Mouse (Mus musculus) stomach, embryonic 14.5 days (tissue): ENCODE measurements around the gene Pla2g15. TPM values are rescaled to one million over a fixed set of nuclear protein-coding genes. Genes with fewer than 3 reads are reported as not detected.
A peak's percentile ranks its signal among the peaks of the same experiment; 100 is the strongest.

Experiments used
- ATAC-seq: fragments of 200-750 bp; cut with Nextera tagmentation; 2 replicates; pipeline ENCODE4 v1.8.0; 2017; ENCODE audit warnings: low read depth, moderate TSS enrichment; ENCODE audit not compliant: insufficient number of reproducible peaks, insufficient read depth, low FRiP score
- H3K27ac ChIP-seq: fragments of 300-500 bp; sonication (generic); 2 replicates; pipeline ENCODE4 v1.5.1; 2014; ENCODE audit warnings: mild to moderate bottlenecking, low read length, moderate library complexity, mixed read lengths
- H3K27me3 ChIP-seq: fragments of 300-500 bp; sonication (generic); 2 replicates; pipeline ENCODE4 v1.6.1; 2014; ENCODE audit warnings: low read length, control low read depth, mixed read lengths; ENCODE audit not compliant: control insufficient read depth, insufficient read depth
- H3K36me3 ChIP-seq: fragments of 300-500 bp; sonication (generic); 2 replicates; pipeline ENCODE4 v1.6.1; 2014; ENCODE audit warnings: mild to moderate bottlenecking, control low read depth, low read length, moderate library complexity, mixed read lengths; ENCODE audit not compliant: control insufficient read depth, insufficient read depth
- H3K4me1 ChIP-seq: fragments of 300-500 bp; sonication (generic); 2 replicates; pipeline ENCODE4 v1.6.1; 2014; ENCODE audit warnings: low read length, control low read depth, mixed read lengths; ENCODE audit not compliant: control insufficient read depth, insufficient read depth
- H3K4me2 ChIP-seq: fragments of 300-500 bp; sonication (generic); replicated peaks from 2 replicates; pipeline ENCODE4 v1.6.1; 2014; ENCODE audit warnings: low read depth, low read length, control low read depth
- H3K4me3 ChIP-seq: fragments of 300-500 bp; sonication (generic); 2 replicates; pipeline ENCODE4 v1.5.1; 2014; ENCODE audit warnings: low read depth, low read length, control low read depth
- H3K9ac ChIP-seq: fragments of 300-500 bp; sonication (generic); replicated peaks from 2 replicates; pipeline ENCODE4 v1.6.1; 2014; ENCODE audit warnings: low read depth, mild to moderate bottlenecking, control low read depth, low read length, moderate library complexity, mixed read lengths
- H3K9me3 ChIP-seq: fragments of 300-500 bp; sonication (generic); 2 replicates; pipeline ENCODE4 v1.6.1; 2016; ENCODE audit warnings: low read depth, low read length, control low read depth; ENCODE audit not compliant: control insufficient read depth
- WGBS: fragments of 180-500 bp; shearing (Covaris S2); extraction: QIAGEN DNeasy Blood & Tissue Kit; methylation state at CpG from one replicate; pipeline ENCODE4 v1.1.7; 2014; 5-methylcytosine and 5-hydroxymethylcytosine counted together
- polyA plus RNA-seq: library from polyadenylated mRNA; unstranded; fragments of >200 nt; fragmentation: Nextera tagmentation; extraction: Ambion mirVana; gene quantifications from 2 replicates; pipeline ENCODE4 v1.2.1, GENCODE M21; 2014

The Pla2g15 gene
- polyA plus RNA-seq, 1 experiment from 2014 or later = 4.0 TPM

DNA sequence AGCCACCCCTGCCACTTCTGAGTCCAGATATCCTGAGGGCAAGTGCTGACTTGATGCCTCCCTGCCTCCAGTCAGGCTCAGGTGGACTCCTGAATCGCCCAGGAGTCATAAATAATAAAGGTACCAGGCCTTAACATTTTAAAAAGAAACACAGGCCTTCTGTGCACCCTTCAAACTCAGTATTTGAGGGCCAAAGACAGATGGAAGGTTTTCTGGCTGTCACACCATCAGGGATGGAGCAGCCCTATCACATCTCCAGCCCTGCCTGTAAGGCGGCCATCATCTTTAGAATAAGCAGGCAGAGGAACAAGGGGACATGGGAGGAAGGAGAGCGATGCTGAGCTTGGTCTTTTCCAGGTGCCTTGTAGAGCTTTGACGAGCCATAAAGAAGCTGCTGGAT lies 19.2 kb upstream of the Pla2g15 start:
- peaks cover 3% of the 10 kb centered on the region; the same call in 1 of the 2 replicates for H3K4me1 ChIP-seq
- H3K4me2 ChIP-seq = no peak overlapping the region
- no peak overlapping the region for H3K9ac ChIP-seq
- peaks cover 9% of the 10 kb centered on the region; the same call in 1 of the 2 replicates for H3K27me3 ChIP-seq
- no peak overlapping the region for H3K27ac ChIP-seq
- no peak overlapping the region for H3K4me3 ChIP-seq
- H3K36me3 ChIP-seq = peaks cover 53% of the 10 kb centered on the region
- 90% methylated on average over 4 of the region's 4 CpGs for WGBS
- H3K9me3 ChIP-seq = no peaks in the 10 kb centered on the region
- no peak for ATAC-seq

DNA sequence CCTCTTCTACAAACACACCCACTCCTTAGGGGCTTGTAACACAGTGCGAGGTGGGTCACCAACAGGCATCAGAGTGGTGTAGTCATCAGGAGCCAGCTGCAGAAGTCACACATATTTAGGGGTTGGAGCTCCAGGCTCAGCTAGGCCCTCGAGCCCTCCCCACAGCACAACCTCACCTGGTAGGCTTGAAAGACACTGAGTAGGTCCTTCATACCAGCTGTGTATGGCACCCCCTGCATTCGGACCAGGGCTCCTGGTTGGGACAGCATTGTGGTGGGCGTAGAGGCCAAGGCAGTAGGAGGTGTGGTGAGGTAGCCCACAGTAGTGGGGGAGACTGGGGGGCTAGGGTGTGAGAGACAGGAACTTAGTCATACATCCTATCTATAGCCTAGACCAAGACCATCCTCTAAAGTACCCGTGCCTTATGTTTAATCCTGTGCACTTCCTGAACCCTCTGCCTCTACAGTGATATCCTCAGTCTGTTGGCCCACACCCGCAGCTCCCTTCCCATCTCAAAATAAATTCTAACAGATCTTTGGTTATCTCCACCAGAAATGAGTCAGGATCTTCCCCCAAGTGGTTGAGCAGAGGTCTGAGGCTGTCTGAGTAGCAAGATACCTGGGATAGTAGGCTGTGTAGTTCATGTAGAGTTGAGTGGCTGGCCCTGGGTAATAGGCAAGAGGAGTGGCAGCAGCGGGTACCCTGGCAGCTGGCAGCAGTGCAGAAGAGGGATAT lies 18.5 kb upstream of the Pla2g15 start:
- Histone ChIP-seq H3K27me3 (peaks cover 9% of the 10 kb centered on the region), H3K4me2 (no peak overlapping the region), H3K36me3 (peaks cover 53% of the 10 kb centered on the region), H3K9ac (no peak overlapping the region), H3K9me3 (no peaks in the 10 kb centered on the region), H3K4me3 (no peak overlapping the region), H3K27ac (no peak overlapping the region), H3K4me1 (peaks cover 4% of the 10 kb centered on the region; the same call in 1 of the 2 replicates)
- no peak for ATAC-seq
- WGBS = 94% methylated on average over 7 of the region's 7 CpGs

DNA sequence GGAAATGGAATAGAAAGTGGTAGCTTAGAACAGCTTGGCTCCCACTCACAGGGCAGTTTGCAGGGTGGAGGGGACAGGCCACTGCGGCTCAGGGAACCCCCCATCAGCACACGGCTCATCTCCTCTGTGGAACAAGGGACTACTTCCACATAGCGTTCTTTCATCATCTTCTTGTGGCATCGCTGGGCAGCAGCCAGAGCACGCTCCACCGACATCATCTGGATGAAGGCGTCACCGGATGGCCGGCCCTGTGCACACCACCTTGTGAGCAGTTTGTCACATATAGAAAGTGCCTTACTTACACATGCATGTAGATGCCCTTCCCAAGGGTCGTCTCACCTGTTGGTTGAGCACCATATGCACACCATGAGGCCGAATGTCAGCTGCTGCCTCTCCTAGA lies 17.8 kb upstream of the Pla2g15 start:
- no peak for ATAC-seq
- Histone ChIP-seq H3K4me3 (no peak overlapping the region), H3K36me3 (peaks cover 53% of the 10 kb centered on the region), H3K27me3 (peaks cover 15% of the 10 kb centered on the region), H3K27ac (no peak overlapping the region), H3K9ac (no peak overlapping the region), H3K9me3 (no peaks in the 10 kb centered on the region), H3K4me2 (no peak overlapping the region), H3K4me1 (peaks cover 10% of the 10 kb centered on the region; the same call in 1 of the 2 replicates)
- 89% methylated on average over 11 of the region's 11 CpGs for WGBS

DNA sequence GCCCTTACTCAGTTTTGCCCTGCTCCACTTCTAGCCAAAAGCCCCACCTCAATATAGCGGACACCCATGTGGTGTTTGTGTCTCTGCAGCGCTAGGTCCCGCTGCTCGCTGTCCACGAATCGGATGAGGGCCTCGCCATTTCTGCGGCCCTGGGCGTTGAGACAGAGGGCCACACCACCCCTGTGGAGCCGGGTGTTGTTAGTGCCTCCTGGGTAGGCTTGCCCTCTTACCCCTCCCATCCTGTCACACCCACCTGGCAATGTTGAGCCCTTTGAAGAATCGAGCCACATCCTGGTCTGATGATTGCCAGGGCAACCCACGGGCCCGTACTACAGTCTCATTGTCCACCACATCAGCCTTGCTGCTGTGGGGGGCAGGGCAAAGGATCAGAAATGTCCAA lies 16.7 kb upstream of the Pla2g15 start:
- H3K4me3 ChIP-seq = no peak overlapping the region
- peaks cover 10% of the 10 kb centered on the region; the same call in 1 of the 2 replicates for H3K4me1 ChIP-seq
- ATAC-seq = no peak
- peak overlapping the region; percentile 26; the same call in 1 of the 2 replicates for H3K4me2 ChIP-seq
- H3K9ac ChIP-seq = no peak overlapping the region
- no peak overlapping the region for H3K27ac ChIP-seq
- no peaks in the 10 kb centered on the region for H3K9me3 ChIP-seq
- H3K27me3 ChIP-seq = peaks cover 15% of the 10 kb centered on the region
- 61% methylated on average over 13 of the region's 13 CpGs for WGBS
- peaks cover 42% of the 10 kb centered on the region for H3K36me3 ChIP-seq

DNA sequence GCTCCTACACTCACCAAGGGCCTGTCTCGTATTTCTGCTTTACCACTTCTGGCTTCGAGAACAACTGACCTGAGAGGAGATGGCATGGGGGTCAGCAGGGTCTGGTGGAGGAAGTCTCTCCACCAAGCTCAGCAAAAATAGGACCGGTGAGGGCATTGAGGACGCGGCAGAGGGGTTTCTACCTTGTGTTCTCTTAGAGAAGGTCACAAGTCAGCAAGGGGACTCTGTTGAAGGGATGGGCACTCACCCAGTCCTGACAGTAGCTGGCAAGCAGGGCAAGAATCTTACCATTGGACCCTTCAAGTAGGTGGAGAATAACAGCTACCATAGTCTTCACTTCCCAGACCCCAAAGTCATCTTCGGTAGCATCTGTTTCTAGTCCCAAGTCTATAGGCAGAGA lies 16.3 kb upstream of the Pla2g15 start:
- peak overlapping the region; percentile 17; the same call in 1 of the 2 replicates for H3K27ac ChIP-seq
- peak overlapping the region; percentile 26 for H3K4me2 ChIP-seq
- peaks cover 38% of the 10 kb centered on the region for H3K36me3 ChIP-seq
- H3K4me3 ChIP-seq = no peak overlapping the region
- H3K4me1 ChIP-seq = peaks cover 10% of the 10 kb centered on the region; the same call in 1 of the 2 replicates
- no peaks in the 10 kb centered on the region for H3K9me3 ChIP-seq
- H3K9ac ChIP-seq = no peak overlapping the region
- 72% methylated on average over 6 of the region's 6 CpGs for WGBS
- peaks cover 15% of the 10 kb centered on the region for H3K27me3 ChIP-seq
- no peak for ATAC-seq

DNA sequence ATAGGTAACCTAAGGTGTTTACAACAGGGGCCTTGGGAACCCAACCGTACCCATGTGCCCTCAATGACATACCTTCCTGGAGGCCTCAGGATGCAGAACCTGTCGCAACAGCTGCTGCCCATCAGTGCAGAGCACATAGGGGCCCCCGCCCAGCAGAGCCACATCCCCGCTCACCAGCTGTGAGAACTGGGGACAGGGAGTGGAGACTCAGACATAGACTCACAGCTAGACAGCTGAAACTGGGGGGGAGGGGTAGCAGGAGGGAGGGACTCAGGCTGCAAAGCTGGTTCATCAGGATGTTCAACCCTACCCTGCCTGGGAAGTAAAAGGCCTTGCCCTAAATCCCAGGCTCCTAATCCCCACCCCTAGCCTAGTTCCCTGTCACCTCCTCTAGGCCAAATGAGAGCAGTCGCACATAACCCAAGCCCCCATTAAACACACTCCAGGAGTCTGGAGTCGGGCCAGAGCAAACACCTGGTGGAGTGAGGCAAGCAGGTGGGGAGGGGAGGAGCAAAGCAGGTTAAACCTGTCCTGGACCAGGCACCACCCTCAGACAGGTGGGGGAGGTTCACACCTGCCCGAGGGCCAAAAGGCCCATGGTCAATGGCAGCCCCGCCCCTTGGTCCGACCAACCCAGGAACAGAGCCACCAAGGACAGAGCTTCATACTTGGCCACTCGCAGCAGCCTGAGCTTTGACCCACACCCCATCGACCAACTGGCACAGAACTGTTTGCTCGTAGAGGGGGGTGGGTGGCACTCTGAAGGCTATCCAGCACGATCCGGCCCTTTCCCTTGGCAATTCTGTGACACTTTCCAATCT lies 15.2 kb upstream of the Pla2g15 start:
- peak overlapping the region; percentile 75 for H3K4me2 ChIP-seq
- WGBS = 16% methylated on average over 14 of the region's 14 CpGs
- peak overlapping the region; percentile 39 for H3K4me3 ChIP-seq
- peak overlapping the region; percentile 47; the same call in 1 of the 2 replicates for H3K9ac ChIP-seq
- H3K27ac ChIP-seq = peak overlapping the region; percentile 94
- peaks cover 30% of the 10 kb centered on the region for H3K36me3 ChIP-seq
- no peaks in the 10 kb centered on the region for H3K9me3 ChIP-seq
- H3K4me1 ChIP-seq = peaks cover 10% of the 10 kb centered on the region; the same call in 1 of the 2 replicates
- peak; percentile 84 for ATAC-seq
- peaks cover 15% of the 10 kb centered on the region for H3K27me3 ChIP-seq

DNA sequence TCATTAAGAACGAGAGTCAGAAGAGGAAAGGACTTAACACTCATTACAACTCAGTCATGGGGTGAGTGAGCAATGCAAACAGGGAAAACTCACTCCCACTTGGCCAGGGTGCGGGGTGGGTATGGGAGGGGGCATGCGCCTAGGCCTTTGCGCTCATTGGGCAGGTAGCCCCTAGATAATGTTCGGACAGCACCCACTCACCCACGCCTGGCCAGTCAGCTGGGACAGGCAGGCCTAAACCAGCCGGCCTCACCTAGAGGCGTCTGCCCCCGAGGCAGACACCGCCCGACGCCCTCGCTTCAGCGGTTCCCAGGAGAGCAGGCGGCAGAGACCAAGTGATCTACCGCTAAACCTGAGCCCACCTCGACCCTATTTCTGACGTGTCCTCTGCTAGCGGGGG lies 14.5 kb upstream of the Pla2g15 start:
- peaks cover 15% of the 10 kb centered on the region for H3K27me3 ChIP-seq
- no peak for ATAC-seq
- peaks cover 23% of the 10 kb centered on the region for H3K36me3 ChIP-seq
- peak overlapping the region; percentile 94 for H3K27ac ChIP-seq
- H3K9ac ChIP-seq = peak overlapping the region; percentile 47
- peak overlapping the region; percentile 39 for H3K4me3 ChIP-seq
- no peaks in the 10 kb centered on the region for H3K9me3 ChIP-seq
- peak overlapping the region; percentile 75 for H3K4me2 ChIP-seq
- WGBS = 10% methylated on average over 19 of the region's 19 CpGs
- peaks cover 10% of the 10 kb centered on the region; the same call in 1 of the 2 replicates for H3K4me1 ChIP-seq
